Mouse (Mus musculus) MEL (cell line): ENCODE measurements around the gene Ppfibp1.

Experiments used
- CHD1 ChIP-seq: IDR thresholded peaks from 2 replicates; pipeline ENCODE4 v1.6.1; 2012; ENCODE audit warnings: low read depth, mild to moderate bottlenecking, inconsistent platforms, low read length, improper control_type of control experiment
- CTCF ChIP-seq, 3 experiments: IDR thresholded peaks in 2 of 3; conservative IDR thresholded peaks in 1 of 3; 2 replicates each; pipeline ENCODE4 v1.5.1; 2011 to 2012; ENCODE audit warnings: low read length in 3 of 3, low read depth in 2 of 3, mild to moderate bottlenecking in 2 of 3, improper control_type of control experiment in 1 of 3, inconsistent platforms in 1 of 3, mixed read lengths in 1 of 3, moderate library complexity in 1 of 3; ENCODE audit not compliant: control insufficient read depth in 1 of 3, insufficient read depth in 1 of 3, poor library complexity in 1 of 3, severe bottlenecking in 1 of 3
- E2F4 ChIP-seq: IDR thresholded peaks from 2 replicates; pipeline ENCODE4 v1.6.1; 2011; ENCODE audit warnings: low read depth, low read length, improper control_type of control experiment, borderline replicate concordance
- EP300 ChIP-seq, 2 experiments: IDR thresholded peaks; 2 replicates each; pipeline ENCODE4 v1.6.1; 2011; ENCODE audit warnings: improper control_type of control experiment in 2 of 2, low read length in 2 of 2, low read depth in 1 of 2, mild to moderate bottlenecking in 1 of 2
- ETS1 ChIP-seq: IDR thresholded peaks from 2 replicates; pipeline ENCODE4 v1.6.1; 2012; ENCODE audit warnings: low read depth, mild to moderate bottlenecking, inconsistent platforms, low read length, improper control_type of control experiment, moderate library complexity
- POLR2A ChIP-seq, 2 experiments: IDR thresholded peaks; 2 replicates each; pipeline ENCODE4 v1.6.1; 2011 to 2012; ENCODE audit warnings: low read length in 2 of 2, mild to moderate bottlenecking in 2 of 2, control low read depth in 1 of 2, improper control_type of control experiment in 1 of 2, low read depth in 1 of 2, moderate library complexity in 1 of 2; ENCODE audit not compliant: control insufficient read depth in 1 of 2, insufficient read depth in 1 of 2, poor library complexity in 1 of 2
- POLR2AphosphoS2 ChIP-seq: IDR thresholded peaks from 2 replicates; pipeline ENCODE4 v1.6.1; 2011; ENCODE audit warnings: low read length, improper control_type of control experiment
- POLR2AphosphoS5 ChIP-seq: IDR thresholded peaks from 2 replicates; pipeline ENCODE4 v1.6.1; 2012; ENCODE audit warnings: low read depth, borderline replicate concordance, mild to moderate bottlenecking, inconsistent platforms, low read length, moderate library complexity, mixed read lengths
- TCF12 ChIP-seq: IDR thresholded peaks from 2 replicates; pipeline ENCODE4 v1.6.1; 2014; ENCODE audit warnings: low read depth, mild to moderate bottlenecking, inconsistent platforms, low read length, improper control_type of control experiment, moderate library complexity
- ZKSCAN1 ChIP-seq: IDR thresholded peaks from 2 replicates; pipeline ENCODE4 v1.6.1; 2012; ENCODE audit warnings: low read depth, mild to moderate bottlenecking, inconsistent platforms, low read length, improper control_type of control experiment, moderate library complexity

GRCm38 (mm10) chr6:146973830-146974229, 85.5 kb downstream of the Ppfibp1 start:
- TF ChIP-seq EP300 (IDR thresholded peaks at IDR 0.05; ENCODE audit: low read depth in 1 of 2, low read length in 2 of 2) (no peak), CTCF (IDR thresholded peaks at IDR 0.05 in 2 of 3, conservative IDR thresholded peaks at IDR 0.05 in 1 of 3; ENCODE audit: control insufficient read depth in 1 of 3, insufficient read depth in 1 of 3, low read depth in 2 of 3, low read length in 3 of 3, poor library complexity in 1 of 3, severe bottlenecking in 1 of 3) (no peak), POLR2AphosphoS2 (no peak), E2F4 (no peak), ZKSCAN1 (no peak), POLR2A (IDR thresholded peaks at IDR 0.05; ENCODE audit: control insufficient read depth in 1 of 2, insufficient read depth in 1 of 2, low read depth in 1 of 2, low read length in 2 of 2, poor library complexity in 1 of 2) (no peak), TCF12 (no peak), ETS1 (no peak), POLR2AphosphoS5 (no peak), CHD1 (no peak)
